Mouse (Mus musculus) E14TG2a.4 (cell line): ENCODE data around the gene Slc6a16.

ENCODE experiments used
- H3K27me3 ChIP-seq: 2 replicates; pipeline ENCODE4 v1.6.1; 2014; ENCODE audit warnings: low read length, control low read depth; ENCODE audit not compliant: insufficient read depth
- H3K36me3 ChIP-seq: 2 replicates; pipeline ENCODE4 v1.6.1; 2014; ENCODE audit warnings: low read length, control low read depth; ENCODE audit not compliant: insufficient read depth
- H3K4me1 ChIP-seq: replicated peaks from 2 replicates; pipeline ENCODE4 v1.6.1; 2014; ENCODE audit warnings: low read depth, low read length, control low read depth
- H3K4me3 ChIP-seq: replicated peaks from 2 replicates; pipeline ENCODE4 v1.5.1; 2014; ENCODE audit warnings: mild to moderate bottlenecking, low read length
- H3K9me3 ChIP-seq: 2 replicates; pipeline ENCODE4 v1.6.1; 2014; ENCODE audit warnings: low read length, control low read depth
- CTCF ChIP-seq: conservative IDR thresholded peaks from 2 replicates; pipeline ENCODE4 v1.5.1; 2014; ENCODE audit warnings: low read length
- NANOG ChIP-seq: IDR thresholded peaks from 2 replicates; pipeline ENCODE4 v1.6.1; 2014; ENCODE audit warnings: borderline replicate concordance, low read length, mixed read lengths
- POU5F1 ChIP-seq: IDR thresholded peaks from 2 replicates; pipeline ENCODE4 v1.6.1; 2014; ENCODE audit warnings: low read length, borderline replicate concordance

Slc6a16 gene

DNA sequence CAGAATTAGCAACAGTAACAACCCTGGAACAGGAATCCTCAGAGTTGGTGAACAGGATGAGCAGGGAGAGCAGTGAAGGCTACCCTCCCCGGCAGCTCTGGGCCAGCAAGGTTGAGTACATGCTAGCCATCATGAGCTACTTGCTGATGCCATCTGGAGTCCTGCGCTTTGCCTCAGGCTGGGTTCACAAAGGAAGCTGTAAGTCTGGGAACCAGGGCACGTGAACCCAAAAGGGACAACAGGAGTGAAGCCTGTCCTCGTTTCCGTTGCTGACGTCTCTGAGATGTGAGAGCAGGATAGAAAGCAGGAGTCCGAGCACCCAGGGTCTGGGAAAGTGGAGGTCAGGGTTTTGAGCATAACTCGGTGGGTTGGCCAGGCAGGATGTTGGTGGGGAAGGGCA, 18.4 kb downstream of the Slc6a16 start:
- H3K36me3 ChIP-seq, result no peaks in the 10 kb centered on the region
- H3K4me3 ChIP-seq, result no peak overlapping the region
- H3K9me3 ChIP-seq, result no peaks in the 10 kb centered on the region
- no peaks in the 10 kb centered on the region for H3K27me3 ChIP-seq
- H3K4me1 ChIP-seq, result 0 out of 2 replicates have a peak, but pooled peaks cover 13% of the 10 kb centered on the region
- TF ChIP-seq POU5F1 (no peak), CTCF (no peak), NANOG (no peak)

- Histone ChIP-seq H3K4me3 (no peak overlapping the region), H3K27me3 (no peaks in the 10 kb centered on the region)
- TF ChIP-seq POU5F1 (no peak), NANOG (no peak), CTCF (no peak)
These were observed 21.4 kb downstream of the Slc6a16 start for GRCm38 (mm10) chr7:45262266-45262665.

GRCm38 (mm10) chr7:45263006-45263607, 22.2 kb downstream of the Slc6a16 start:
- Histone ChIP-seq H3K9me3 (no peaks in the 10 kb centered on the region), H3K36me3 (no peaks in the 10 kb centered on the region), H3K27me3 (no peaks in the 10 kb centered on the region), H3K4me3 (no peak overlapping the region), H3K4me1 (peaks cover 37% of the 10 kb centered on the region)
- no peak for TF ChIP-seq POU5F1

More at GRCm38 (mm10) chr7:45262266-45262665, 21.4 kb downstream of the Slc6a16 start:
- Histone ChIP-seq H3K36me3 (no peaks in the 10 kb centered on the region), H3K4me1 (peaks cover 32% of the 10 kb centered on the region), H3K9me3 (no peaks in the 10 kb centered on the region)

GRCm38 (mm10) chr7:45264348-45264747, 23.5 kb downstream of the Slc6a16 start:
- Histone ChIP-seq H3K4me3 (no peak overlapping the region), H3K36me3 (no peaks in the 10 kb centered on the region), H3K9me3 (no peaks in the 10 kb centered on the region), H3K27me3 (0 out of 2 replicates have a peak, but pooled peaks cover 2% of the 10 kb centered on the region), H3K4me1 (peaks cover 49% of the 10 kb centered on the region)
- no peak for TF ChIP-seq POU5F1
- no peak for TF ChIP-seq NANOG
- no peak for TF ChIP-seq CTCF

DNA sequence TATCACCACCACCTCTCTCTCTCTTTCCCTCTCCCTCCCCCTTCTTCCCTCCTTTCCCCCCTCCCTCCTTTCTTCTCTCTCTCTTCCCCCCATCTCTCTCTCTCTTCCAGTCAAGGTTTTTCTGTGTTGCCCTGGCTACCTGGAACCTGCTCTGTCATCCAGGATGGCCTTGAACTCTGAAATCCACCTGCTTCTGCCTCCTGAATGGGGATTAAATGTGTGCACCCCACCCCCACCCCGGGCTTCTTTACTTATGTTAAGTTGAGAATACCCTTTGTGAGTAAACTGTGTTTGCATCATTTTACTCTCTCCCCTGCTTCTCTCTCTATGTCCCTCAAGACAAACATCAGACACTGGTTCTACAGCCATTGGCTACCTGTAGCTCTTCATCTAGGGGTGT, 24.6 kb downstream of the Slc6a16 start:
- TF ChIP-seq CTCF, result no peak
- no peaks in the 10 kb centered on the region for H3K9me3 ChIP-seq
- peaks cover 49% of the 10 kb centered on the region for H3K4me1 ChIP-seq
- 0 out of 2 replicates have a peak, but pooled peaks cover 2% of the 10 kb centered on the region for H3K27me3 ChIP-seq
- no peak overlapping the region for H3K4me3 ChIP-seq
- H3K36me3 ChIP-seq, result no peaks in the 10 kb centered on the region

- no peaks in the 10 kb centered on the region for H3K36me3 ChIP-seq
- TF ChIP-seq POU5F1 (no peak), CTCF (no peak), NANOG (no peak)
These were observed 32.0 kb downstream of the Slc6a16 start for GRCm38 (mm10) chr7:45272786-45273412.

DNA sequence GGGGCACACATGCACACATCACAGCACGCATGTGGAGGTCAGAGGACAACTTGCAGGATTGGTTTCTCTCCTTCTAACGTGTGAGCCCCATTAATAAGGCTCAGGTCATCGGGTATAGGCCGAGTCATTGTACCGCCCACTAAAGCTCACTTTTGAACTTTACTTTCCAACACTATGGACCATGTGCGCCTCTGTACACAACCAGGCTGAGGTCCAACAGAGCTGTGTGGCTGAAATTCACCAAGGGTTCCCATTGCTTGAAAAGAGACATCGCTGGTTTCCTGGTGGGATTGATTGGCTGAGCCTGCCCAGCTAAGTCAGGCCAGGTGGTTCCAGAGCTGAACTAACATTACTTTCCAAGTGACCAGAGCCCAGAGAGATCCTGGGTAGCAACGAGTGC, 32.8 kb downstream of the Slc6a16 start:
- Histone ChIP-seq H3K4me3 (peak overlapping the region; percentile 32), H3K9me3 (peaks cover 3% of the 10 kb centered on the region; the same call in 1 of the 2 replicates), H3K4me1 (peaks cover 41% of the 10 kb centered on the region), H3K36me3 (no peaks in the 10 kb centered on the region), H3K27me3 (peaks cover 7% of the 10 kb centered on the region; the same call in 1 of the 2 replicates)
- TF ChIP-seq POU5F1, result no peak
- TF ChIP-seq CTCF, result no peak
- TF ChIP-seq NANOG, result no peak

More at GRCm38 (mm10) chr7:45272786-45273412, 32.0 kb downstream of the Slc6a16 start:
- Histone ChIP-seq H3K9me3 (peaks cover 3% of the 10 kb centered on the region; the same call in 1 of the 2 replicates), H3K4me1 (peaks cover 49% of the 10 kb centered on the region), H3K4me3 (peak overlapping the region; percentile 32), H3K27me3 (peaks cover 8% of the 10 kb centered on the region; the same call in 1 of the 2 replicates)

GRCm38 (mm10) chr7:45277136-45277760, 36.4 kb downstream of the Slc6a16 start, which contains the start of gene Slc6a21:
TSS of gene Slc6a21 (plus strand) at chr7:45277513.
- H3K36me3 ChIP-seq, result no peaks in the 10 kb centered on the region
- peaks cover 34% of the 10 kb centered on the region for H3K4me1 ChIP-seq
- peak within 1 kb of the TSS; percentile 81 for H3K4me3 ChIP-seq
- TF ChIP-seq CTCF, result no peak
- TF ChIP-seq POU5F1, result no peak
- TF ChIP-seq NANOG, result no peak
- peaks cover 6% of the 10 kb centered on the region for H3K27me3 ChIP-seq
- no peaks in the 10 kb centered on the region for H3K9me3 ChIP-seq
